Mouse (Mus musculus) liver, postnatal 0 days (tissue): ENCODE measurements around the gene Fam20c. TPM values are rescaled to one million over a fixed set of nuclear protein-coding genes. Genes with fewer than 3 reads are reported as not detected.

Source experiments
- ATAC-seq: fragments of 200-750 bp; cut with Nextera tagmentation; 2 replicates; pipeline ENCODE4 v1.8.0; 2017; ENCODE audit warnings: mild to moderate bottlenecking, moderate library complexity
- DNase-seq: peaks from one replicate; pipeline ENCODE4 v3.0.0-alpha.2; 2016
- H3K27ac ChIP-seq: fragments of 300-500 bp; sonication (generic); 2 replicates; pipeline ENCODE4 v1.5.1; 2014; ENCODE audit warnings: antibody characterized with exemption, moderate library complexity, mild to moderate bottlenecking, low read depth
- H3K27me3 ChIP-seq: fragments of 300-500 bp; sonication (generic); 2 replicates; pipeline ENCODE4 v1.6.1; 2014; ENCODE audit warnings: low read length, control low read depth, mixed read lengths; ENCODE audit not compliant: insufficient read depth
- H3K36me3 ChIP-seq: fragments of 300-500 bp; sonication (generic); replicated peaks from 2 replicates; pipeline ENCODE4 v1.6.1; 2014; ENCODE audit warnings: mild to moderate bottlenecking, control low read depth, low read length, moderate library complexity, mixed read lengths; ENCODE audit not compliant: insufficient read depth
- H3K4me1 ChIP-seq: fragments of 300-500 bp; sonication (generic); 2 replicates; pipeline ENCODE4 v1.6.1; 2014; ENCODE audit warnings: antibody characterized with exemption, mild to moderate bottlenecking, control low read depth; ENCODE audit not compliant: insufficient read depth
- H3K4me2 ChIP-seq: fragments of 300-500 bp; sonication (generic); 2 replicates; pipeline ENCODE4 v1.6.1; 2014; ENCODE audit warnings: low read depth, mild to moderate bottlenecking, low read length, moderate library complexity, mixed read lengths
- H3K4me3 ChIP-seq: fragments of 300-500 bp; sonication (generic); 2 replicates; pipeline ENCODE4 v1.5.1; 2014; ENCODE audit warnings: low read depth, low read length
- H3K9ac ChIP-seq: fragments of 300-500 bp; sonication (generic); replicated peaks from 2 replicates; pipeline ENCODE4 v1.6.1; 2014; ENCODE audit warnings: mild to moderate bottlenecking, moderate library complexity
- H3K9me3 ChIP-seq: fragments of 300-500 bp; sonication (generic); 2 replicates; pipeline ENCODE4 v1.6.1; 2016; ENCODE audit warnings: mild to moderate bottlenecking, control low read depth, low read length, mixed read lengths
- CTCF ChIP-seq: sonication (generic); IDR thresholded peaks from 2 replicates; pipeline ENCODE4 v1.5.1; 2016; ENCODE audit warnings: antibody characterized with exemption, low read depth
- EP300 ChIP-seq: IDR thresholded peaks from 2 replicates; pipeline ENCODE4 v1.6.1; 2016; ENCODE audit warnings: antibody characterized with exemption, low read depth, mild to moderate bottlenecking
- WGBS: fragments of 180-500 bp; shearing (Covaris S2); extraction: QIAGEN DNeasy Blood & Tissue Kit; methylation state at CpG from one replicate; pipeline ENCODE4 v1.1.7; 2014; ENCODE audit not compliant: insufficient replicate concordance; 5-methylcytosine and 5-hydroxymethylcytosine counted together
- polyA plus RNA-seq: library from polyadenylated mRNA; unstranded; fragments of >200 nt; fragmentation: Nextera tagmentation; extraction: Ambion mirVana; gene quantifications from 2 replicates; pipeline ENCODE4 v1.2.1, GENCODE M21; 2015

Fam20c gene
- polyA plus RNA-seq, 1 experiment from 2014 or later: 15.3 TPM

GRCm38 (mm10) chr5:138776346-138776745 lies 22.0 kb downstream of the Fam20c start:
- H3K36me3 ChIP-seq: no peaks in the 10 kb centered on the region; the same call in 1 of the 2 replicates
- peaks cover 18% of the 10 kb centered on the region for H3K4me1 ChIP-seq
- H3K4me2 ChIP-seq: no peak overlapping the region
- peak overlapping the region; percentile 26; the same call in 1 of the 2 replicates for H3K9ac ChIP-seq
- no peak overlapping the region for H3K4me3 ChIP-seq
- WGBS: 27% methylated on average over 1 of the region's 1 CpGs
- no peak for TF ChIP-seq CTCF
- TF ChIP-seq EP300: no peak
- ATAC-seq (peak; percentile 76), DNase-seq (peak; percentile 55)
- H3K27me3 ChIP-seq: no peaks in the 10 kb centered on the region
- H3K27ac ChIP-seq: peak overlapping the region; percentile 62
- H3K9me3 ChIP-seq: no peaks in the 10 kb centered on the region

- H3K36me3 ChIP-seq: no peaks in the 10 kb centered on the region; the same call in 1 of the 2 replicates
- H3K9me3 ChIP-seq: no peaks in the 10 kb centered on the region
- H3K9ac ChIP-seq: no peak overlapping the region
- H3K27ac ChIP-seq: no peak overlapping the region
- H3K4me3 ChIP-seq: no peak overlapping the region
- no peak overlapping the region for H3K4me2 ChIP-seq
- H3K4me1 ChIP-seq: peaks cover 18% of the 10 kb centered on the region
- DNase-seq: no peak
- H3K27me3 ChIP-seq: no peaks in the 10 kb centered on the region
- WGBS: 59% methylated on average over 9 of the region's 9 CpGs
- no peak for TF ChIP-seq CTCF
- TF ChIP-seq EP300: no peak
- ATAC-seq: no peak
Measured at GRCm38 (mm10) chr5:138778731-138779463, 24.6 kb downstream of the Fam20c start.

GRCm38 (mm10) chr5:138779655-138780054 lies 25.3 kb downstream of the Fam20c start:
- Histone ChIP-seq H3K4me3 (no peak overlapping the region), H3K4me2 (no peak overlapping the region; the same call in 1 of the 2 replicates), H3K27ac (no peak overlapping the region; the same call in 1 of the 2 replicates), H3K9ac (no peak overlapping the region), H3K36me3 (no peaks in the 10 kb centered on the region; the same call in 1 of the 2 replicates), H3K9me3 (no peaks in the 10 kb centered on the region), H3K4me1 (peaks cover 18% of the 10 kb centered on the region), H3K27me3 (no peaks in the 10 kb centered on the region)
- DNase-seq: no peak
- WGBS: 47% methylated on average over 3 of the region's 3 CpGs
- TF ChIP-seq EP300 (no peak), CTCF (no peak)
- ATAC-seq: peak; percentile 37; the same call in 1 of the 2 replicates

- Histone ChIP-seq H3K4me1 (peaks cover 12% of the 10 kb centered on the region), H3K4me3 (no peak overlapping the region), H3K4me2 (no peak overlapping the region), H3K27me3 (no peaks in the 10 kb centered on the region), H3K36me3 (no peaks in the 10 kb centered on the region; the same call in 1 of the 2 replicates), H3K9me3 (no peaks in the 10 kb centered on the region), H3K9ac (no peak overlapping the region), H3K27ac (no peak overlapping the region)
- peak; percentile 70 for ATAC-seq
- WGBS: 60% methylated on average over 1 of the region's 1 CpGs
- DNase-seq: peak; percentile 40
- TF ChIP-seq EP300: no peak
- TF ChIP-seq CTCF: no peak
Measured at GRCm38 (mm10) chr5:138782697-138783096, 28.4 kb downstream of the Fam20c start.

- WGBS: 62% methylated on average over 8 of the region's 8 CpGs
- Histone ChIP-seq H3K4me1 (peaks cover 12% of the 10 kb centered on the region), H3K4me2 (no peak overlapping the region), H3K9ac (no peak overlapping the region), H3K4me3 (no peak overlapping the region), H3K9me3 (no peaks in the 10 kb centered on the region), H3K36me3 (no peaks in the 10 kb centered on the region; the same call in 1 of the 2 replicates), H3K27ac (no peak overlapping the region), H3K27me3 (no peaks in the 10 kb centered on the region)
- ATAC-seq (no peak), DNase-seq (no peak)
- TF ChIP-seq EP300: no peak
- TF ChIP-seq CTCF: no peak
Measured at GRCm38 (mm10) chr5:138783181-138783580, 28.9 kb downstream of the Fam20c start.

- Histone ChIP-seq H3K4me1 (peaks cover 2% of the 10 kb centered on the region; the same call in 1 of the 2 replicates), H3K4me2 (no peak overlapping the region), H3K36me3 (no peaks in the 10 kb centered on the region), H3K9me3 (no peaks in the 10 kb centered on the region), H3K27ac (no peak overlapping the region), H3K4me3 (no peak overlapping the region), H3K9ac (no peak overlapping the region), H3K27me3 (no peaks in the 10 kb centered on the region)
- ATAC-seq (no peak), DNase-seq (no peak)
- TF ChIP-seq CTCF: no peak
- 82% methylated on average over 3 of the region's 3 CpGs for WGBS
Measured at GRCm38 (mm10) chr5:138785986-138786515, 31.7 kb downstream of the Fam20c start.
